Mouse (Mus musculus): ENCODE measurements around the gene Cfap157.

Cfap157 gene

DNA sequence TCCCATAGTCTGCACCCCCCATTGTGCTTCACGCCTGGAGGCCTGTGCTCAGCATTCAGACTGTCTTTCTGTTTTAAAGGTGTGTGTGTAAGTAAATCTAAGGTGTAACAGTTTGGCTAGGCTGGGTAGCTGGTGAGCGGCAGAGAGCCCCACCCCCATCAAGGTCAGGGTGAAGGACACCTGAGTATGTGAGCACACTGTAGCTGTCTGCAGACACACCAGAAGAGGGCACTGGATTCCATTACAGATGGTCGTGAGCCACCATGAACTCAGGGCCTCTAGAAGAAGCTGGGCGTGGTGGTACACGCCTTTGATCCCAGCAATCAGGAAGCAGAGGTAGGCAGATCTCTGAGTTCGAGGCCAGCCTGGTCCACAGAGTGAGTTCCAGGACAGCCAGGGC lies 2.5 kb downstream of the Cfap157 start:
- no peak for DNase-seq (ENCODE audit: low spot score)

- DNase-seq (ENCODE audit: low spot score), result no peak
These were observed 4.5 kb downstream of the Cfap157 start for GRCm38 (mm10) chr2:32779714-32780113.

DNA sequence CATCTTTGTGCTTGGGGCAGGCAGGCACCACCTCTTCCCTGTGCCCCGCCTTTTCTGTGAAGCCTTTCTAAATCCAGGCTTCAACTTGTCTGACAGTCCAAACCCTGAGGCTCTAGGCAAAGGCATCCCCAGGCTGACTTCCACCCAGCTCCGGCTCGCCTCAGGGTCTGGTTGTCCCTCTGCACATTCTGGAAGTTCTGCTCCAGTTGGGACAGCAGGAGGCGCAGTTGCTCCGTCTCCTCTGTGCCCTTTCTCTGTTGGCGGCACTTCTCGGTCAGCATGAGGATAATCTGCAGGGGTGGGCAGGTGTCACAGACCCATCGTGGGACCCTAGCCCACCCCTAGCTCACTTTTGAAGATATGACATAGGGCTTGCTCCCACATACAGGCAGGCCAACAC lies 5.1 kb downstream of the Cfap157 start:
- DNase-seq (ENCODE audit: low spot score), result peak; percentile 70

DNA sequence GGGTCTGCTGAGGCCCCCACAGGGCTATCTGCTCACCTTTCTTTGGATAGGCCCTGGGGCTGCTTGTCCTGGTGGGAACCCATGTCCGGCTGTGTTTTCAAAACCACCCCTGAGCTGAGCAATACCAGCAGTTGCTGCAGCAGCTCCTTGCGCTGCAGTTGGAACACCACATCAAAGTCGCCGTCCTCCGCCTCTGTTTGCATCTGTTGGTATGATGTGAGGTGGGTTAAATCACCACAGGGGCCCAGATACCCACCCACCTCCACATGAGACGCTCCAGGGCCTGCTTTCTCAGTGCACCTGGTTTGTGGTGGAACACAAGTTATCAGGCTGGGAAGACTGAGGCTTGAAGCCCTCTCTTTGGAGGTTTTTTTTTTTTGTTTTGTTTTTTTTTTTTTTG lies 6.1 kb downstream of the Cfap157 start:
- no peak for DNase-seq (ENCODE audit: low spot score)

GRCm38 (mm10) chr2:32776192-32776591 lies 8.0 kb downstream of the Cfap157 start:
- DNase-seq (ENCODE audit: low spot score), result peak; percentile 38

DNA sequence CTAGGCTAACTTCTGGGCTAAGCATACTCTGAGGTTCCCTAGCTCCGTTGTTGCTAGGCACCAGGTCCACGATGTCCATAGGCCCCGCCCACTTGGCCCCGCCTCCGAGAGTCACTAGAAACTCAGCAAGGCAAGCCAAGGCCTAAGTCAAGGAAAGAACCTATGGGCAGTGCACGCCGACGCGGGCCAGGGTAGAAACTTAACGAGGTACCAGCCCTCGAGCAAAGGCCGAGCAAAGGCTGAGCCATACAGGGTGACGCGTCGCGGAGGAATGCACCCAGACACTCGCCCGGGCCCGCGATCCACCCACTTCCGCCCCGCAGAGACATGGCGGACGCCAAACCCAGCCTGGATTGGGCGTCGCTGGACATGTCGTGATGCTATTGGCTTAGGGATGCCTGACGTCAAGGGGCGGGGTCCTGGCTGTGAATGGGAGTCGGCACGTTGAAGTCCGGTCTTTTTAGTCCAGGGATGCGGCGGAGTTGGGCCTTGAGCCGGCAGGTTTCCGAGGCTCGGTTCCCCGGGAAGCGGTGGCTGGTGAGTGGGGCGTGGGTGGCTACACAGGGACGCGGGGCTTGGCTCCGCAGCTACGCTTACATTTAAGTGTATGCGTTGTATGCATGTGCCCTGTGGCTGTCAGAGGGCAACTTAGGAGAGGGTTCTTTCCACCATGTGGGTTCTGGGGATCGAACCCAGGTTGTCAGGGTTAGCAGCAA lies 8.7 kb downstream of the Cfap157 start, which contains the start of the genes Ttc16 and Ptrh1:
TSS of gene Ttc16 (minus strand) at position 275 of the 716 bp plus-strand sequence.
TSS of gene Ptrh1 (plus strand) at position 428 of the 716 bp plus-strand sequence.
- DNase-seq (ENCODE audit: low spot score), result peak; percentile 96

DNA sequence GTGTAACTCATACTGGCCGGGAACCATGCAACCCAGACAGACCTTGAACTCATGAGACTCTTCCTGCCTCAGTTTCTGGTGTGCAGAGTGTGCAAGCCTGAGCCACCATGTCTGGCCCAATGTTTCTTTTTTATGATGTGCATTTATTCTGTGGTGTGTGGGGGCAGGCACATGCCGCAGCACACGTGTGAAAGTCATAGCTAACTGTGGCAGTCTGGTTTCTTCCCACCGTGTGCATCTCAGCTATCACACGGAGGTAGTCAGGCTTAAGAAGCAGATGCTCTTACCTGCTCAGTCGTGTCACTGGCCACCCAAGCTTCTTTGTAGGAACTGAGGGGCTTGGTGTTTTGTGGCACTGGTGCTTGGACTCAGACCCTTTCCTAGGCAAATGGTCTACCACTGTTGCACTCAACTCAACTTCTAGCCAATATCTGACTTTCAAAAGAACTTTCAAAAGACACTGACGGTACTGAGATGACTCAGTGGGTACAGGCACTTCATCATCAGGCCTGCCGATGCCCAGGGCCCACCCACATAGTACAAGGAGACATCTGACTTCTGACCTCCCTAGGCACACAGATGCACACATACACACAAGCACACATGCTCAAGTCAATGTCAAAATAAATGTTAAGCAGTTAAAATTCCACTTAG lies 11.5 kb downstream of the Cfap157 start:
- DNase-seq (ENCODE audit: low spot score), result no peak

- DNase-seq (ENCODE audit: low spot score), result no peak
These were observed 12.3 kb downstream of the Cfap157 start for GRCm38 (mm10) chr2:32771886-32772285.

DNA sequence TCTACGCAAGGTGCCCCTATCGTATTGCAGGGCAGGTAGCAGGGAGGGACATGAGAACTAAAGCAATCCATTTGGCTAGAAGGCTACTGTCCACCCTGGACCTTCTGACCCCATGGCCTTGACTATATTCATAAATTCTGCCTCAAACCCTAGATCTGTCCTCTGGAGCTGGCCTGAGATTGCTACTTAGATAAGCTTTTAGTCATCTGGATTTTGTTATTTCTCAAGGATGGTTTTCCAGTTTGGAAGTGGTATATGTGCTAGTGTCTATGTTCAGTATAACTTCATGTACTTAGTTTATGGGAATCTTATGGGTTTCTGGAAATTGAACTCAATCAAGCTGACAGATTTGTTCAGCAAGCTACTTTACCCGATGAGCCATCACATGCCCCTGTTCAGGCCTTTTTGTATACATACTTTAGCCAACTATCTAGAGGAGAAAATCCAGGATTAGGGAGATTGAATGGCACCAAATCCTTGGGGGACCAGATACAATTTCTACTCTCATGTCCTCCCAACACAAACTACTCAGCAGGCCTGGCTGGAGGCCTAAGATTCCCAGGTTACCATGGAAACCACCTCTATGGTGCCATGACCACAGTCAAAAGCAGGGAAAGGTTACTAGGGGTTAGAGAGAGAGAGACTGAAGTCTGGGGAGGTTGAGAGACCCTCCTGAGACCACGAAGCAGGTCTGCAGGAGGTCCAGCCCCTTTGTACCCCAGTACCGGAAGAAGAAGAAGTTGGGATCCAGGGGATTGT lies 14.7 kb downstream of the Cfap157 start:
- DNase-seq (ENCODE audit: low spot score), result no peak

DNA sequence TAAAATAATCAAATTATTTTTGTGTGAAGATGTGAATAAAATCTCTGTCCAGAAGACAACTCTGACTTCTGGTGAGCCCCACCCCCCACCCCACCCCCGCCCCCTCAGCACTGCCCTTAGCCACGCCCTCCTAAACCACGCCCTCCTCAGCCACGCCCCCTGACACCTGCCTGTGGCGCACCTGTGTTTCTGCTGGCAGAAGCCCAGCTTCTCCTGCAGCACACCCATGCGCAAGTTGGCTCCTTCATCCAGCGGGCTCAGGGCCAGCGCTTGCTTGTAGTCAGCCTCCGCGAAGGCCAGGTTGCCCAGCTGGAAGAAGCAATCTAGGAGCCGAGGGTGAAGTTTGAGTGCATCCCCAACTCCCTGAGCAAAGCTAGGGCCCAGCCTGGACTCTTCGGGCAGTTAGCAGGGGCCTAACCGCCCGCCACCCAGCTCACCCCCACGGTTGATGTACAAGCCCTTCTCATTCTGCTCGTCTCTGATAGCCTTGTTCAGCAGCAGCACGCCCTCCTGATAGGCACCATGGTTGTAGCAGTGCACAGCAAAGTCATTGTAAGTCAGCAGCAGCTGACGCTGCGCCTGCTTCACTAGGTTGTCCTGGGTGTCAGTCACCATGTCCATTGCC lies 15.5 kb downstream of the Cfap157 start:
- DNase-seq (ENCODE audit: low spot score), result peak; percentile 52

- DNase-seq (ENCODE audit: low spot score), result no peak
These were observed 17.0 kb downstream of the Cfap157 start for GRCm38 (mm10) chr2:32767241-32767640.

DNA sequence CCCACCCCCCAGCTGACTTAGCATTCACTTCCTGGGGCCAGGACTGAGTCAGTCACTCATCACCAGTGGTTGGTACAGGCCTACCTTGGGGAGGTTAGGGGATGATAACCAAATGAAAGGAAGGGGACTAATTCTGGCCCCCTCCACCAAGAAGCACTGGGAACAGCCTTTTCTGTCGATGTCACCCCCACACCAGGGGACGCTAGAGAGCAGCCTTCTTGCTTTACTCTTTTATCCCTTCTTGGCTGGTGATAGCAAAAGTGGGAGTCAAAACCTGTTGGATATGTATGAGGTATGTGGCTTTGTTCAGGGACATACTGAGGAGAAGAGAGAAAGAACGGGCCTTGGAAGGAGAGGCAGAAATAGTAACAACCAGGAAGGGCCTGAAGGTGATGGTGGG lies 20.9 kb downstream of the Cfap157 start:
- no peak for DNase-seq (ENCODE audit: low spot score)

DNA sequence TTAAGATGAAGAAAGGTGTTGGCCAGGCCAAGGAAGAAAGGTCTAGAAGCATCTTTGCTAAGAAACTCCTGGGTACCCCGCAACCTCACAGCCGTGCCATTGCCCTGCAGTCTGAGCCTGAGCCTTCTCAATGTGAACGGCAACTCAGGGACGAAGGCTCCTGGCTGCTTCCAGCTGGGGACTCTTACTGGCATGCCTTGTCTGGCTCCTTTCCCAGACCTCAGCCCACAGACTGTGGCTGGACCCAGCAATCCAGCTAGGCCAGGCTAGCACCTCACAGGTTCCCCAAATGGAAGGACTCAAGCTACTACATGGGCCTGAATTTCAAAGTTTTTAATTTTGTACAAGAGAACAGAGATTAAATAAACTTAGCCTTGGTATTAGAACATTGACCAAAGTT lies 22.4 kb downstream of the Cfap157 start:
- no peak for DNase-seq (ENCODE audit: low spot score)

DNA sequence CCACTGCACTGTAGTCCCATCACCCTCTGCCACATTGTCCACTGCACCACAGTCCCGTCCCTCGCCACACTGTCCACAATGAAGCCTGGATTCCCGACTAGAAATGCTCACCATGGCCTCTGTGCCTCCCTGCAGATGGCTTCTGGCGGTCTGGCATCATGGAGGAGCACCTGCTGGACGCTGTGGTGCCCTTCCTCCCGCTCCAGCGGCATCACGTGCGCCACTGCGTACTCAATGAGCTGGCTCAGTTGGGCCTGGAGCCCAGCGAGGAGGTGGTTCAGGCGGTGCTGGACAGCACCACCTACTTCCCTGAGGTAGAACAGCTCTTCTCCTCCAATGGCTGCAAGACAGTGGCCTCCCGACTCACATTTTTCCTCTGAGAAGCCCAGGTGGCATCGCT lies 22.9 kb downstream of the Cfap157 start:
- no peak for DNase-seq (ENCODE audit: low spot score)

- no peak for DNase-seq (ENCODE audit: low spot score)
These were observed 25.2 kb downstream of the Cfap157 start for GRCm38 (mm10) chr2:32759001-32759400.

GRCm38 (mm10) chr2:32758503-32758902 lies 25.7 kb downstream of the Cfap157 start:
- DNase-seq (ENCODE audit: low spot score), result no peak

DNA sequence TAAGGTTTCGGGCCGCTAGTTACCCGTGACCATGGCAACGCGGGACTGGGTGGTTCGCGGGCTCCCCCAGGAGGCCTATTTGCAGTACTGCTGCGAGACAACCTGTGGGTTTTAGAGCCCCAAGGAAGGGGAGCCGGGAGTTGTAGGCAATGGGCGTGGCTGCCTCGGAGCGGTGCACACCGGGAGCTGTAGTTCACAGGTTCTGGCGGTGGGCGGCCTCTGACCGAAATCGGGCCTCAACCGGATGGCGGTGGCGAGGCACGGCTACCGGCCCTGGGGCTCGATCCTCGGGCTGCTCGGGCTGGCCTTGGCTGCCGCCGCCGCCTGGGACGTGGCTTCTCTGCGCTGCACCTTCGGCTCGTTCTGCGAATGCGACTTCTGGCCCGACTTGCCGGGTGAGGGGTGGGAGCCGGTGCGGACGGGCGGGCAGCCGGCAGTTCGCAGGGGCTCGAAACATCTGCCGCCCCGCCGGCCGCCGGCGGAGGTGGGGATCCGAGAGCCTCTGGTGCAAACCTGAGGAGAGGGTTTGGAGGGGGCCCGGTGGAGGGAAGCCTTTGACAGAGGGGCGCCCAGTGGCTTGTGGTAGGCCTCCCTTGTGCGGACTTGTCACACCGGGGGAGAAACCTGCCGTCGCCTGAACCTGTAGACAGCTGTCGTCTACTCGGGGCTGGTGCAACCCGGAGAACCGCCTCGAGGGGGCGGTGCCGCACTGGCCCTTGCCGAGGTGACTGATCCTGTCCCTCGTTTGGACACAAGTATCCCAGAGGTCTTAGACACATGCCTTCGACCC lies 27.0 kb downstream of the Cfap157 start, which contains the start of gene Tor2a:
TSS of gene Tor2a (plus strand) at position 179 of the 790 bp plus-strand sequence.
- peak; percentile 97 for DNase-seq (ENCODE audit: low spot score)

DNA sequence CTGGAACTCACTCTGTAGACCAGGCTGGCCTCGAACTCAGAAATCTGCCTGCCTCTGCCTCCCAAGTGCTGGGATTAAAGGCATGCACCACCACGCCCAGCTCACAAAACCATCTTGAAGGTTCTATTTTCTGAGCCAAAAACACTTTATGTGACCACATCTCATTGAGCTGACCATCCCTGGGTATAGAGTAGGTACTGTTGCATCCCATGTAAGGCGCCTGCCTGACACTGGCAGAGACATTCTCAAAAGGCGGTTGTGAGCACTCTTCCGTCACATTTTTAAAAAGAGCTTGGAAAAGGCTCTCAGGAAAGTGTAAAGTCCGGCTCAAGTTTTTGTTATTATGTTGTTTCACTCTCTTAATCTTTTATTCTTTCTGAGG lies 27.6 kb downstream of the Cfap157 start:
- no peak for DNase-seq (ENCODE audit: low spot score)

DNA sequence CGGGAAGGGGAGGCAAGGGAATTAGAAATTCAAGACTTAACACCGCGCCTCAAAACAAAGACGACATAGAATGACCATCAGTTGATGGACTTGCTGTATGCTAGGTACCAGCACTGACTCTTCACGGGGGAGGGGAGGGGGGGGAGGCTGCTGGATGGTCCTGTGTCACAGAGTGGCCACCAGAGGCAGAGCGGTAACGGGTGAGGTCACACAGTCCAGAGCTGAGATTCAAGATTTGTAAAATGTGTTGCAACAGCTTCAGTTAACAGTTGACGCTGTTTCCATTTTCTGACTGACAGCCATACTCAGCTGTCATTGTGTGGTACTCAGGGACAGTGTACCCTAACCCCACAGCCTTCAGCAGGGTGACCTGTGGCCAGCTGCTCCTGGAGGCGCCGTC lies 32.0 kb downstream of the Cfap157 start:
- no peak for DNase-seq (ENCODE audit: low spot score)

GRCm38 (mm10) chr2:32751665-32752033 lies 32.6 kb downstream of the Cfap157 start:
- DNase-seq (ENCODE audit: low spot score), result no peak

- peak; percentile 73 for DNase-seq (ENCODE audit: low spot score)
These were observed 33.2 kb downstream of the Cfap157 start for GRCm38 (mm10) chr2:32750887-32751664.
